ENCODE assay signal across 22 mouse cellular contexts in the genomic region with DNA sequence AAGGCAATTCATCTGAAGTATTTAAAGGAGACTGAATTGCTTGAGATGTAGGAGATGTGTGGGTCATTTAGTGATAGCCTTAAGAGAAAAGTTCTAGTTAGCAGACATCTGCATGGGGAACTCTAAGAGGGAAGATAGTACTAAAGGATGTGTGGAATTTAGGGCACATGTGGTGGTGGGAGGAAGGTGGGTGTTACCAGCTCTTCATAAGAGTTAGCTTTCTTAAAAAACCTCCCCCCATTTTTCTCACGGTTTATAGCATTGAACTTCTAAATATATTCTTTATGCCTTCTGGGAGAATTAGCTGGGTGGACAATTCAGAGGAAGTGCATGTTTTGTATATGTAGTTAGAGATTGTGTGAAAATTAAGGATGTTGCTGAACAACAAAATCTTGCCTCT.
DNase-seq lines count a peak whose midpoint lies in the region; ATAC-seq lines count a peak whose summit lies in the region.
"Had no signal": no experiment of that assay in that cellular context is flagged by ENCODE, and none has a peak within 500 bp of the region (broad histone marks: within the 10 kb centered on the region; RNA-seq: fewer than 3 reads in every experiment).

No protein-coding gene starts in this region.

- peak; percentile 96 for ATAC-seq in frontal cortex, adult (ENCODE audit: low TSS enrichment)
- ATAC-seq: activated CD4-positive, CD25-positive, alpha-beta regulatory T cell, adult 4 months; CD4-positive, CD25-positive, alpha-beta regulatory T cell, adult 4 months; forebrain, embryonic 13.5 days; forebrain, embryonic 15.5 days; Patski had no signal

- intact Hi-C loops in left cerebral cortex, postnatal 10 days (cut with DNase I): no loop called here

- DNase-seq in frontal cortex, postnatal 10 days (ENCODE audit: low spot score in 2 of 2): no peak
- DNase-seq in left cerebral cortex, adult 11 months (ENCODE audit: low spot score): peak; percentile 7
- no peak for DNase-seq in left cerebral cortex, postnatal 10 days (ENCODE audit: extremely low spot score in 1 of 2, low spot score in 2 of 2)
- peak; percentile 40 for DNase-seq in right cerebral cortex, adult 18-20 months
- no peak for DNase-seq in right cerebral cortex, postnatal 25 days
- peak; percentile 72 for DNase-seq in brain, adult 2 months (ENCODE audit: low read depth, low spot score)
- no peak for DNase-seq in cerebellum, adult 9-10 months
- DNase-seq: adrenal gland, adult 8-10 months; adrenal gland, postnatal 14 days; adrenal gland, postnatal 36 days; B cell, adult 2 months; cerebellum, adult 11 months; cerebellum, adult 18-20 months; cerebellum, adult 8-10 months; cerebellum, postnatal 10 days; cerebellum, postnatal 25 days had no signal

Comparison
In these comparisons a context has a peak if more than half of its experiments do, and no peak if none do; other contexts are left out.
1. DNase-seq: peak in left cerebral cortex, adult 11 months (single experiment), right cerebral cortex, adult 18-20 months (single experiment) and brain, adult 2 months (single experiment); none in frontal cortex, postnatal 10 days (0 of 2), left cerebral cortex, postnatal 10 days (0 of 2), right cerebral cortex, postnatal 25 days (single experiment) and cerebellum, adult 9-10 months (single experiment).